Mouse (Mus musculus): Measurements from ENCODE around the gene Sf3a3.

GRCm38 (mm10) chr4:124719101-124719500 is 4.5 kb downstream of the Sf3a3 start:
- no peak for TF ChIP-seq GATA1 (IDR thresholded peaks at IDR 0.05; ENCODE audit: borderline replicate concordance, low read length)
- TF ChIP-seq FLI1 (IDR thresholded peaks at IDR 0.05; ENCODE audit: low read length) = no peak

Measured in megakaryocyte, embryonic 14.5 days (primary cell).